Mouse (Mus musculus): ENCODE results near the gene Ifngr2.
A peak's percentile ranks its signal among the peaks of the same experiment; 100 is the strongest.

The Ifngr2 gene

GRCm38 (mm10) chr16:91561541-91562457 lies 14.9 kb downstream of the Ifngr2 start:
- peak in 1 of 2 experiments; percentile 21 for DNase-seq (ENCODE audit: low read depth in 1 of 2, low spot score in 2 of 2)

- no peak for DNase-seq (ENCODE audit: low read depth in 1 of 2, low spot score in 2 of 2)
These were observed 17.9 kb downstream of the Ifngr2 start for GRCm38 (mm10) chr16:91564580-91565291.

- DNase-seq (ENCODE audit: low read depth in 1 of 2, low spot score in 2 of 2): no peak
These were observed 18.6 kb downstream of the Ifngr2 start for GRCm38 (mm10) chr16:91565292-91565951.

- no peak for DNase-seq (ENCODE audit: low read depth in 1 of 2, low spot score in 2 of 2)
These were observed 19.1 kb downstream of the Ifngr2 start for GRCm38 (mm10) chr16:91566002-91566401.

- DNase-seq (ENCODE audit: low read depth in 1 of 2, low spot score in 2 of 2): no peak
These were observed 22.1 kb downstream of the Ifngr2 start for GRCm38 (mm10) chr16:91568960-91569359.

- no peak for DNase-seq (ENCODE audit: low read depth in 1 of 2, low spot score in 2 of 2)
These were observed 24.2 kb downstream of the Ifngr2 start for GRCm38 (mm10) chr16:91571105-91571504.

GRCm38 (mm10) chr16:91575151-91575550 lies 28.3 kb downstream of the Ifngr2 start:
- no peak for DNase-seq (ENCODE audit: low read depth in 1 of 2, low spot score in 2 of 2)

- no peak for DNase-seq (ENCODE audit: low read depth in 1 of 2, low spot score in 2 of 2)
These were observed 32.3 kb downstream of the Ifngr2 start for GRCm38 (mm10) chr16:91578980-91579720.

GRCm38 (mm10) chr16:91582307-91582706 lies 35.4 kb downstream of the Ifngr2 start:
- DNase-seq (ENCODE audit: low read depth in 1 of 2, low spot score in 2 of 2): no peak

GRCm38 (mm10) chr16:91585617-91586016 lies 38.7 kb downstream of the Ifngr2 start:
- no peak for DNase-seq (ENCODE audit: low read depth in 1 of 2, low spot score in 2 of 2)

- no peak for DNase-seq (ENCODE audit: low read depth in 1 of 2, low spot score in 2 of 2)
These were observed 39.4 kb downstream of the Ifngr2 start for GRCm38 (mm10) chr16:91586244-91586643.

- DNase-seq (ENCODE audit: low read depth in 1 of 2, low spot score in 2 of 2): no peak
These were observed 41.0 kb downstream of the Ifngr2 start for GRCm38 (mm10) chr16:91587730-91588453.

GRCm38 (mm10) chr16:91588703-91589102 lies 41.8 kb downstream of the Ifngr2 start:
- DNase-seq (ENCODE audit: low read depth in 1 of 2, low spot score in 2 of 2): no peak

- no peak for DNase-seq (ENCODE audit: low read depth in 1 of 2, low spot score in 2 of 2)
These were observed 45.3 kb downstream of the Ifngr2 start for GRCm38 (mm10) chr16:91592162-91592561.

- no peak for DNase-seq (ENCODE audit: low read depth in 1 of 2, low spot score in 2 of 2)
These were observed 46.4 kb downstream of the Ifngr2 start for GRCm38 (mm10) chr16:91593262-91593661.

GRCm38 (mm10) chr16:91595076-91595475 lies 48.2 kb downstream of the Ifngr2 start:
- no peak for DNase-seq (ENCODE audit: low read depth in 1 of 2, low spot score in 2 of 2)

GRCm38 (mm10) chr16:91596397-91596778 lies 49.5 kb downstream of the Ifngr2 start:
- DNase-seq (ENCODE audit: low read depth in 1 of 2, low spot score in 2 of 2): no peak

GRCm38 (mm10) chr16:91596779-91597671 lies 50.2 kb downstream of the Ifngr2 start:
- DNase-seq (ENCODE audit: low read depth in 1 of 2, low spot score in 2 of 2): peak in 1 of 2 experiments; percentile 9

- peak; percentile 90 to 97 for DNase-seq (ENCODE audit: low read depth in 1 of 2, low spot score in 2 of 2)
These were observed 50.8 kb downstream of the Ifngr2 start, which contains the start of gene Tmem50b for GRCm38 (mm10) chr16:91597672-91598010. Gene Tmem50b, minus strand, starts transcription at chr16:91597800.
